Mouse (Mus musculus) urinary bladder, adult 2 months (tissue): ENCODE results near the gene Mgst2. TPM values are rescaled to one million over a fixed set of nuclear protein-coding genes. Genes with fewer than 3 reads are reported as not detected.

Experiments
- DNase-seq: peaks from one replicate; pipeline ENCODE4 v3.0.0; 2022; ENCODE audit warnings: low spot score
- polyA plus RNA-seq: library from polyadenylated mRNA; depleted of rRNA; stranded (reverse); fragments of >200 nt; gene quantifications from 2 replicates; pipeline ENCODE4 v1.2.3, GENCODE M21; 2012

Gene Mgst2
- polyA plus RNA-seq, 1 experiment = 16.9 TPM

DNA sequence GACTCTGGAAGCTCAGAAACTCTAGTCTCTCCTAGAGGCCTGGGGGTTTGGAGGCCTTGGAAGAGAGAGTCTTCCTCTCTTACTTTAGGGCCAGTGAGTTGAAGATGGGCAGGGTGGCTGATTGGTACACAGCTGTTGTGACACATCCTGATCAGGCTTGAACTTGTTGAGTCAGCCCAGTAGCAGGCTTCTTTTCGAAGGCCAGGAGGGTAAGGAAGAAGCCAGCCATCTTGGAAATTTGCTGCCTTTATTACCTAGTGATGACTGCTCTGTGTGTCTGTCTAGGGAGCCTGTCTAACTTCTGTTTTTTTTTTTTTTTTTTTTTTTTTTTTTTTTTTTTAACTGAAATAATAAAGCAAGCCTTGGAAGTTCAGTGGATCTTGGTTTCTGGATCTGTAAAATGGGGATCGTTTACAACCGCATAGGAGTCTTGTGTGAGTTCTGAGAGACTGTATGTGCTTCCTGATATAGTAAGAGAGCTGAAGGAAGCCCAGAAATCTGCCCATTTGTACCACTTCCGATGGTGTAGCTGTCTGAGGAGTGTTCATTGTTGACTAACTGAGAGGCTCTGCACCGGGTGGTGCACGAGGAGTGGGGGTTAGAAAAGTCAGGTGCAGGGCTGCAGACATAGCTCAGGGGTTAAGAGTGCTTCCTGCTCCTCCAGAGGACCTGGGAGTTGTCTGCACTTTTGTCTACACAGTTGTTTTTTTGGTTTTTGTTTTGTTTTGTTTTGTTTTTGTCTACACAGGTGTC lies 5.7 kb upstream of the Mgst2 start:
- no peak for DNase-seq

- no peak for DNase-seq
These were observed 745 bp upstream of the Mgst2 start for GRCm38 (mm10) chr3:51659415-51659814.

DNA sequence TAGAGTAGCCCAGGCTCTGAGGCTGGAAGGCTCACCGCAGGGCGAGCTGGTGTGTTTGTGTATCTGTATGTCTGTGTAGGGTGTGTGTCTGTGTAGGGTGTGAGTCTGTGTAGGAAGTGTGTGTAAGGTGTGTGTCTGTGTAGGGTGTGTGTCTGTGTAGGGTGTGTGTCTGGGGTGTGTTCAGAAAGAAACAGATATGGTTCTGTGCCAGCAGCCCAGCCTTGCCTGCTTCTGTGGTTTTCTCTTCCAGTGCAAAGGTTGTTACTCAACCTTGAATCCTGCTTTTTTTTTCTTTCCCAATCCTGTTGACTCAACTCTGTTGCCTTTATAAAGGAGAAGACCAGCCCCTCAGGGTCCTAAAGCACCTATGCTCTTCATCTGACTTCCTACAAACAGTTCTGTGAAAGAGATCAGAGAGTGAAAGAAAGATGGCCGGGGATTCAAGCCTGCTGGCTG lies 689 bp downstream of the Mgst2 start:
- no peak for DNase-seq

- DNase-seq = no peak
These were observed 1.2 kb downstream of the Mgst2 start for GRCm38 (mm10) chr3:51661376-51661775.

DNA sequence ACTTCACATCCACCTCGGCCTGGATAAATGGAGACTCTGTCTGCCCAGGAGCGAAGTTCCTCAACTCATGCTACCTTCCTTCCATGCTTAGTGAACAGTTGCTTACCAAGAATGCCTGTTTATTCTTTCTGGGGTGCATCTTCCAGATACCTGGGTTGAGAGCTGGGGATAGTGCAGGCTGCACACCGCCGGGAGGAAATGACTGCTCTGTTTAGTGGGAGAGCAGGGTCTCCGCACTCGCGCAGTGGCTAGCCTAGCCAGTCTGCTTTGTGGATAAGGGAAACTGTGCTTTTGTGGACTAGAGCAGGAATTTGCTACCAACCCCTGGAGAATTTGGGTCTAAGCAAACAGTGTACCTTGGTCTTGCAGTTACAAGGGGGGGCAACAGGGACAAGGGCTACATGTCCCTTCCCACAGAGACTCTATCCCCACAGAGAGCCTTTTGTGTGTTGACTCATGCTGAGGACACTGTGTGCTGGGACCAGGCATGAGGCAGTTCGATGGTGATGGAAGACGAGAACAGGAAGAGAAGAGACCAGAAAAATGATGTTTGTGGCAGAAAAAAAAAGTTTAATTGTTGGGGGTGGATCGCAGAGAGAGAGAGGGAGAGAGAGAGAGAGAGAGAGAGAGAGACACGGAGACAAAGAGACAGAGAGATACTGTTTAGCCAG lies 1.9 kb downstream of the Mgst2 start:
- no peak for DNase-seq

GRCm38 (mm10) chr3:51662557-51662956 lies 2.4 kb downstream of the Mgst2 start:
- DNase-seq = no peak

- no peak for DNase-seq
These were observed 8.4 kb downstream of the Mgst2 start for GRCm38 (mm10) chr3:51668607-51669006.

GRCm38 (mm10) chr3:51670414-51671070 lies 10.4 kb downstream of the Mgst2 start:
- DNase-seq = no peak

- no peak for DNase-seq
These were observed 10.9 kb downstream of the Mgst2 start for GRCm38 (mm10) chr3:51671071-51671469.

GRCm38 (mm10) chr3:51672631-51673030 lies 12.5 kb downstream of the Mgst2 start:
- DNase-seq = no peak

- DNase-seq = peak; percentile 39
These were observed 13.4 kb downstream of the Mgst2 start for GRCm38 (mm10) chr3:51673408-51674086.

GRCm38 (mm10) chr3:51674963-51675362 lies 14.8 kb downstream of the Mgst2 start:
- DNase-seq = no peak

DNA sequence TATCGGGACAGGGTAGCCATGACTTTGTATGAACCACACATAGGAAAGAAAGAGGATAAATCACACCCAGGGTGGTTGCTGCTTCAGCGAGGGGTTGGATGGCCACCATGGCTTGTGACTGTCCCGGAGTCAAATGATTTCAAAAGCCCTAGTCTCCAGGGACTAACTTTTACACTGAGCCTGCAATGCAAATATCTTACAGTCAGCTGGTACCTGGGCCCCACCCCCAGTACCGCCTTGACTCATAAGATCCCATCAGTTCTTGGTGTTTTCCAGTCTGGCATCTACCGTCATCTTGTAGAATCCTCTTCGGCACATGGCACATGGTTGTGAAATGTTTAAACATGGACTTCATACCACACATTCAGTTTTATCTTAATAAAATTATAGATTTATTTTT lies 25.4 kb downstream of the Mgst2 start:
- DNase-seq = no peak

- DNase-seq = no peak
These were observed 26.2 kb downstream of the Mgst2 start for GRCm38 (mm10) chr3:51686316-51686715.

DNA sequence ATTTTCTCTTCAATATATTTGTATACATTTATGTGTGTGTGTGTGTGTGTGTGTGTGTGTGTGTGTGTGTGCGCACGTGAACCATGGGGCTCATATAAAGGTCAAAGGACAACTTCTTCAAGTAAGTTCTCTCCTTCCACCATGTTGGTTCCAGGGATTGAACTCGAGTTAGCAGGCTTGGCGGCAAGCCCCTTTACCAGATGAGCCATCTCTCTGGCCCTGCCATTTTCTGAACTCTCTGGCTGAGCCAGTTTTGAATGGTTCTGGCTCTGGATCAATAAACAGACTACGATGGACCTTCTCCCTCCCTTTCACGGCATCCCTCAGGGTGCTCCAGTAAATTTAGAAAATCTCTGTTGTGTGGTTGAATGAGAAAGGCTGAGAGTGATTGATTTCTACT lies 26.6 kb downstream of the Mgst2 start:
- no peak for DNase-seq

DNA sequence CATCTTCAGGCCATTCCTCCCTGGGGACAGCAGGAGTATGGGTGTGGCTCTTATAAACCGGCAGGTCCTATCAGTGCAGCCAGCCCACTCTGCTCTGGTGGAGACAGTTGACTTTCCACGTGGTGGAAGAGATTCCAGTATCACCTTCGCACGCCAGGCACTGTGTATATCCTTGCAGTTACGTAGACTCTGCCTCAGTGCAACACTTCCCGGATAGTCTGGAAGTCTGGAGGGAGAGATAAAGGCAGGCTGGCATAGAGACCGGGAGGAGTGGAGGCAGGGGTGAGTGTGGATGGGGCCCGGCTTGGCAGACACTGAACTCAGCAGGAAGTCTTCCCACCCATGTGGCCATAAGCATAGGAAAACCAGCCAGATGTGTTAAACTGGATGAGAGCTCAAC lies 28.6 kb downstream of the Mgst2 start:
- no peak for DNase-seq

GRCm38 (mm10) chr3:51693196-51693595 lies 33.0 kb downstream of the Mgst2 start:
- no peak for DNase-seq

GRCm38 (mm10) chr3:51694576-51694975 lies 34.4 kb downstream of the Mgst2 start:
- no peak for DNase-seq

- no peak for DNase-seq
These were observed 35.6 kb downstream of the Mgst2 start for GRCm38 (mm10) chr3:51695713-51696112.

GRCm38 (mm10) chr3:51697931-51698330 lies 37.8 kb downstream of the Mgst2 start:
- no peak for DNase-seq

DNA sequence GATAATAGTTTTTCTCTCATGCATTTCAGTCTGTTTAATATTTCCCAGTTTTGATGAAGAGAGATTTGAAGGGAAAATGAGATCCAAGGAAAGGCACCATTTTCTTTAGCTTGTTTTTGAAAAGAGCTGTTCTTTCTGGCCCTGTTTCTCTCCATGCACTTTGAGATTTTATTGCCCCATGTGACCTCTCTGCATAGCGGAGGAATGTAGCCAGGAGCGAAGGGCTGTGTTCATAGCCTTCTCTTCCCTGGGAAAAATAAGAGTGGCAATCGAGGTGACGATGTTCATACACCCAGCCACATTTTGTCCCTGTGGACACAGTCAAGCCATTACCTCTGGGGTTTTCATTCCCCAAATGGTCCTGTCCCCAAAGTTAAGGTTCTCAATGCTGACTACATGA lies 40.0 kb downstream of the Mgst2 start:
- DNase-seq = no peak

DNA sequence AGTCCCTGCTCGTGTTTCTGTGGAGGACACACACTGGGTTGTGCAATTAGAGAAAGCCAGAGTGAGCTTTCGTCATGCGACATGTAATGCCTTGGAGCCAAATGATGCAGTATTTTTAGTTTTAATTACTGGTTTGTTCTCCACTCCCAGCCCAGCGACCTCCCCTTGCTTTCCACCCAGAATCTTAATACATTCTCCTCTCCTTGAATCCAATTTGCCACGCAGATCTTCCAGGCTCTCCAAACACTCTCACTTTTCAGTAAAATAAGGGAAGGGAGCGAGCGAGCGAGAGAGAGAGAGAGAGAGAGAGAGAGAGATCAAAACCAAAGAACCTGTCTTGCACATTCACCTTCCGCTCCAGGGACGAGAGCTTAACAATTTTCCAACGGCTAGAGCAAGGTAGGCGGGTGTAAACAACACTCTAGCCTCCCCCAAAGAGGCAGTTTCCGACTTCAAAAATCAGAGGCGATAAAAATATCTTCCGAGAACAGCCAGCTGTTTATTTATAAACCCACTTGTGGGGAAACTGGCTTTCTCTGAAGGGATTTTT lies 40.6 kb downstream of the Mgst2 start:
- no peak for DNase-seq
